Mouse (Mus musculus): ENCODE measurements around the gene Sema4c.

- TF ChIP-seq ZC3H11A (IDR thresholded peaks at IDR 0.05; ENCODE audit: borderline replicate concordance, low read depth, low read length): no peak
- TF ChIP-seq CHD2 (IDR thresholded peaks at IDR 0.05; ENCODE audit: low read depth, low read length): peak; percentile 17; the same call in 1 of the 2 replicates
- TF ChIP-seq ZNF384 (IDR thresholded peaks at IDR 0.05; ENCODE audit: low read depth, low read length): no peak
Measured at GRCm38 (mm10) chr1:36580384-36581207, 22.4 kb upstream of the Sema4c start.
